Mouse (Mus musculus) naive thymus-derived CD4-positive, alpha-beta T cell, adult 2 months (primary cell): Measurements from ENCODE around the gene Cyth3.

ENCODE experiments used
- DNase-seq: peaks from one replicate; pipeline ENCODE4 v3.0.0-alpha.2; 2011; ENCODE audit warnings: low read depth

Gene Cyth3

DNA sequence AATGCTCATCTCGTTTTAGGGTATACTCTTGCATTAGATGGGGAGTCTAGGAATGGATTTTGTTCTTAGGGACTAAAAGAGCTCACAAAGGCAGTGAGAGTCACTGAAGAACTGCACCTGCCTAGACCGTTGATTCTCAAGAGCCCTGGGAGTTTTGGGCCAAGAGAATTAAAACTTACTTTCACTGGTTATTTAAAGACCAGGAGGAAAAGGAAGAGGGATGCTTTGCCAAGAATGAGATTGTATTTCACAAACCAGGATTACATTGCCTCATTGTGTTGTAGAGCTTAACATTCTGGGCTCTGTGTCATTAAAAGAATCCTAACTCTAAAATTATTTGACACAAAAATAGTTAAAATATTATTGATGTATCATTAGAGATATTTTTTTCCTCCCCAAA, 43.3 kb downstream of the Cyth3 start:
- no peak for DNase-seq

DNA sequence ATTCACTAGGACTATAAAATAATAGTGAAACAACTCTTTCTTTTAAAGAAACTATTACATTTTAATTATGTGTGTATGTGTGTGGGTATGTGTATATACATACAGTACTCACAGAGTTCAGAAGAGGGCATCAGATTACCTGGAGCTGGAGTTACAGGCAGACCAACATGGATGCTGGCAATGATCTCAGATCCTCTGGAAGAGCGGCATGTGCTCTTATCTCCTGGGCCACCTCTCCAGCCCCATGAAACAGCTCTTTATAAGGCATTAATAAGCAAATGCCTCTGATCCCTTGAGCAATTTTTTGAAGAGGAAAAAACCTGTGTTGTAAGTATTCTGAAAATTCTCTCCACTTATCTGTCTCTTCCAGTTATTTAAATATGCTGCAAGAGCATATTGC, 43.8 kb downstream of the Cyth3 start:
- DNase-seq = no peak

DNA sequence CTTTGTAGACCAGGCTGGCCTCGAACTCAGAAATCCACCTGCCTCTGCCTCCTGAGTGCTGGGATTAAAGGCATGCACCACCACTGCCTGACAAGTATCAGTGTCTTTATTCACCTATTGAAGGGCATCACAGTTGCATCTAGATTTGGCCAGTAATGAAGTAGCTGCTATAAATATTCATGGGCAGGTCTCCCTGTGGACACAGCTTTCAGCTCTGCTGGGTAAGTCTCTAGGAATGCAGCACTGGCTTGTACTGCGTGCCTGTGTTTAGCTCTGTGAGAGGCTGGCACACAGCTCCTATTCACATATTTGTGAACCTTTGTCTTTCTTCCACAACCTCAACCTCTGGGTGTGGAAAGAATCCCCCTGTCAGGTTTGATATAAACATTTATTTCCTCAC, 46.6 kb downstream of the Cyth3 start:
- DNase-seq = no peak

DNA sequence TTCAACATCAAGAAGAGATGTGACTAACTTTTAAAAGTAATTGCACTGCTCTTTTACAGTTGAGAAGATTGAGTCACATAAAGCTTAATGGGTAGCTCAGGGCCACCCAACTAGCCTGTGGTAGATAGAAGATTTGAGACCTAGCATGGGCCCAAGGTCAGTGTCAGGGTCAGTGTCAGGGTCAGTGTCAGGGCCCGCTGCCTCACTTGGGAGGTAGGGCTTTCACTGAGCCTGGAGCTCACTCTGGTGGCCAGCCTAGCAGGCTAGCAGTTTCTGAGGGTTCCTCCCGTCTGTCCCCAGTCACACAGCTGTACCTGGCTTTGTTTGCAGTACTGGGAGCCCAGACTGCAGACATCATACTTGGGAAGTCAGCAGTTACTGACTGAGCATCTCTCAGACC, 47.1 kb downstream of the Cyth3 start:
- DNase-seq = peak; percentile 23

DNA sequence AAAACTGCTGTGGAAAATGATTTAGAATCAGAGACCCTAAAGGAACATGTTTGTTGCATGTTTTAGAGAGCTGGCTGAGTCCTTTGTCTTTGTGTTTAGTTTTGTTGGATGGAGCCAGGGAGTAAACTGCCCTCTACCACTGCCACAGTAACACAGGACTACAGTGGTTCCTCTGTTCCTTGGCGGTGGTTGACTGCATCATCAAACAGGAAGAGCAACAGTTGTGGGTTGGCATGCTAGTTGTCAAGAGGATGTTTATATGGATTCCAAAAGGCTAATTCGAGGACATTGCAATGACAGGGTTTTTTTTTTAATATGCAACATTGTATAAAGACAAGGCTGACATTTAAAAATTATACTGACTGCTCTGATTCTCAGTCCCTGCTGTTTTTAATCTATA, 47.6 kb downstream of the Cyth3 start:
- peak; percentile 54 for DNase-seq

DNA sequence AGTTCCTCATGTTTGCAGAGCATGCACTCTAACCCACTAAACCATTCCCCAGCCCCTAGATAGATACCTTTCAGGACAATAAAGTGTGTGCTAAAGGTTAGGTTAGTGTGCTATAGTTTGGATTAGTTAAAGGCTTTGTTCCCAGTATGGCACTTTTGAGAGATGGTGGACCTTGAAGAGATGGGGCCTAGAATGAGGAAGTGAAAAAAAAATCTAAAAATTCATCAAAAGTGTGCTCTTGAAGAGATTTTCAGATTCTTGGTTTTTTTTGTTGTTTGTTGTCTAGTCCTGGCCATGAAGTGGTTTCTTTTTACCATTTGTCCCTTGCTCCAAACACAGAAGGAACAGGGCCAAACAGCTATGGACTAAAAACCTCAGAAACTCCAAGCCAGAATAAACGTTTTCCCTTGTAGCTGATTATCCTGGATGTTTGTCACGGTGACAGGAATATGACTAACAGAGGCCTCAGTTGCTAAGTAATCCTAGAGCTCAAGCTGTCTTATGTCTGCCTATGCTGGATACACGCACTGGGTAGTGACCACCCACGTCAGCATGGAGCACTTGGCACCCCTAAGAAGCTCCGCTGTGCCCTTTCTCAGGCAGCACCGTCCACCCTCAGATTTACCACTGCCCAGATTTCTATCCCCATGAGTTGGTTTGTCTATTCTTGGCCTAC, 48.6 kb downstream of the Cyth3 start:
- DNase-seq = no peak

DNA sequence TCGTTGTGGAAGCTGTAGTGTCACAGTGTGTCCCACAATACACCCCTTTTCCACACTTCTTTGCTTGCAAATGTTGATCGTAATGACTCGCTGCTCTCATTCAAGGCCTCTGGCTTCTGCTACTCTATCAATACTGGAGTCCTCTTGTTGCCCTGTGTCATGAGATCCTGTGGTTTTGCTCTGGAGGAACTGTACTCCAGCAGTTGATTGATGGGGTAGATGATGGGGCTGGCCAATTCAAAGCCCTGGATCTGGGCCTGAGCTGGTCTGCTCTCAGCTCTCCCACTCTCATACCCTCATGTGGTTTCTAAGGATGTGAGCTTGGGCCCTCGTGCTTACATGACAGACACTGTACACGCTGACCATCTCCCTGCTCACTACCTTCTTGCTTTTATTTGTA, 52.3 kb downstream of the Cyth3 start:
- DNase-seq = no peak

DNA sequence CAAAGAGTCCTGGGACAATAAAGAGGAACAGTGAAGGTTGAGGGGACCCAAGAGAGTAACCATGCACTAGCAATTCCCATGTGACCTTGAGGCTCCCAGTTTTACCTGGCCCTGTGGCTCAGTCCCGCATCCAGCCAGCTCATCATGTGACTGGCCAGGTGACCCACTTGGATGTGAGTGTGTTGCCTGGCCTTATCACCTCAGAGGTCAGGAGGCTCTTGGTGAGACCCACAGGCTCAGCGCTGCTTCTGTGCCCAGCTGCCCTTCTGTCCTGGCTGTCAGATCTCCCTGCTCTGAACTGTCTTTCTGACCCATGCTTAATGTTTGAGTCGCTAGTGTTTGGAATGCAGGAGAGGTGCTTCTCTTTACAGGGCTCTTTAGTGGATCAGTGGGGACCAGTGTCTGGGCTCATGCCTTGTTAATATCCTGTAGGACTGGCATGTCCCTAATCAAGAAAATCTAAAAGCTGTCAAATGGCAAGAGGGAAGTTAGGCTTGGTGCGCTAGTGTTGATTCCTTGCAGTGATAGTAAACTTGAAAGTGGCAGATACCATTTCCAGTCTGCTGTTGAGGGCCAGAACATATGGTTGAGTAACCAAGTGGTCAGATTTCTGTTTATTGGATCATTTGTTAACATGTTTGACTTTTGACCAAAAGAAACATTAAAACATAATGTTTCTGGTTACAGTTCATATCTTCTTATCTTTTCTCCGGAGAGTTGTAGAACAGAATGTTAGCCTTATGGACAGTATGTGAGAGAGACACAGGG, 54.2 kb downstream of the Cyth3 start:
- DNase-seq = no peak

DNA sequence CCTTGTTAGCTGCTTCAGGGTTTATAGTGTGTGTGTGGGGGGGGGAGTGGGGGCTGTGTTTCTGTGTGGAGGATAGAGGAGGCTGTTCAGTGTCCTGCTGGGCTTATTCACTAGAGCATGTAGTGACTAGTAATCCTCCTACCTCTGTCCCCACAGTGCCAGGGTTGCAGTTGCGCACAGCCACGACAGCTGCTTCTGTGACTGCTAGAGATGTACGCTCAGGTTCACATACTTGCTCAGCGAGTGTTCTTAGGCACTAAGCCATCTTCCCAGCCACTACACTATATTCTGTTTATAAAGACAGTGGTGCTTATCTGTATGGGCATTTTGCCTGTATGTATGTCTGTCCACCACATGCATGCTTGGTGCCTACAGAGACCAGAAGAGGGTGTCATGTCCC, 55.1 kb downstream of the Cyth3 start:
- no peak for DNase-seq

DNA sequence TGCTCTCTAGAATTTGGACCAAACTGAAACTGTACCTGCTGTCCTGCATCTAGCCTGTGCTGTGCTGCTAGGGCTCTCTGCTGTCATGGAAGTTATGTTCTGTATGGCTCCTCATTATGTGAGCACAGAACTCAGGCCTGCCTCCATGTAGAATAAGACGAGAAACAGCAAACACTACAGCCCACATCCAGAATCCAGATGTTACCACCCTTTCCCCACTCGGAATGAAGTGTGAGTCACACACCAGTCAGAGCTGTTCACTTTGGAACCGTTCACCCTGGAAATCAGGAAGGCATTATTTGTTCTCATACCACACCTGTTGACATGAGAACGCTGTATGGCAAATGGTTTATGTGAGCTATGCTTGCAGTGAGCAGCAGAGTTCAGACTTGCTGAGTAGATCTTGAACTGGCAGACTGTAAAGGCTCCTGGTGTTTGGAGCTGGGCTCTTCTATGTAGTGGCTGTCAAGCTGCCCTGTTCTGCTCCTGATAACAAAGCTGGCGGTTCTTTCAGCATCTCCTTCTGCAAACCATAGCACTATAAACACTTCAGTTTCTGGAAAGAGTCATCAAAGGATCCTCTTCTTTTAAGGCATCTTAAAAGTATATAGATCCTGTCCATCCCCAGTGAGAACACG, 56.5 kb downstream of the Cyth3 start:
- no peak for DNase-seq

DNA sequence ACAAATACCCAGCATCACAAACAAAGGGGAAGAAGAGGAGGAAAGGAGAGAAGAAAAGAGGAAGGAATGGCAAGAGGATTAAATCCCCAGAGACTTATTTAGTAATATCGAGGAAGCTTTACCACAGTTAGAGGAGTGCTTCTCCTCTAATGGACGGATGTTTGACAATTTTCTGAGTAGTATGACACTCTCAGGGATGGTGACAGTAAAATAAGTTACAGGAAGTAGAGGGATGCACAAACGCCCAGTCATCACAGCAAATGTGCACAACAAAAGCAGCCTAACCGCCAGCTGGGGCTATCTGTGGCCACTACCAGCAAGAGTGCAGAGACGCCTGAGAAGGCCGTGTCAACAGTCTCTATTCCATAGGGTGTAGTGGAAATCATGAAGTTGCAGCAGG, 57.4 kb downstream of the Cyth3 start:
- DNase-seq = no peak

DNA sequence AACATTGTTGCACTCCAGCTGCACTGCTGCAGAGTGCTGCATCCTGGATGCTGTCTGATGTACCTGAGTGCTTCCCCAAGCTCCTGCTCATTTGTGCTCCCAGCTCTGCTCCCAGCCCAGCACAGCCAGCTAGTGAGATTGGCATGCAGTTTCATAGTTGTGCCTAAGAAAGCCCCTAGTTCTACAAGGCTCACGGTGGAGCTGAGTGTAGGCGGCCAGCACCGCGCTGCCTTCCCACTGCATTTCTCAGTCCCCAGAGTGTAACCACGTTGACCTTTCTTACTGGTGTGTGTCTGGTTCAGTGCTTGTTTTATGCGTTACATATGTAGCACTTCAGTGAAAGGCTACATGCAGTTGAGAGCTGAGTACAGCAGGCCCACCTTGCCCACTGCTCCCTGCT, 61.4 kb downstream of the Cyth3 start:
- peak; percentile 22 for DNase-seq

DNA sequence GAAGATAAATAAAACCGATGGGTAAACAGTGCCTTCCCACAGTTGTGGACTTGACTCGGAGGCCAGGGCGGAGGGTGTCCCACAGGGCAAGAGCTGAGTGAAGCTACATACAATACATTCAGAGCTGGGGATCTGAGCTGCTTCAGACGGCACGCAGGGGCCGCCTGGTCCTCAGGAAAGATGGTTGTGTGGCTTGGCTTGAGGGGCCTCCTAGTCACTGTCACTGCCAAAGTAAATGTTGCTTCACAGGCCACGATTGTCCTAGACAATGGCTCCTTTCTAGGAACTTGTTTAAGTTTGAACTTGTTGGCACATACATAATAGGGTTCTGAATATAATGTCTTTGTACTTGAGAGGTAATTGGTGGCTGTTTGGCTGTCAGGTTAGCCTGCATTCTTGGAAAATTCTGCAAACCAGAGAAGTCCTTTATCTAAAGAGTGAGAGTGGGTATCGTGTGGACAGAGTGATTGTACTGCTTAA, 62.7 kb downstream of the Cyth3 start:
- no peak for DNase-seq

DNA sequence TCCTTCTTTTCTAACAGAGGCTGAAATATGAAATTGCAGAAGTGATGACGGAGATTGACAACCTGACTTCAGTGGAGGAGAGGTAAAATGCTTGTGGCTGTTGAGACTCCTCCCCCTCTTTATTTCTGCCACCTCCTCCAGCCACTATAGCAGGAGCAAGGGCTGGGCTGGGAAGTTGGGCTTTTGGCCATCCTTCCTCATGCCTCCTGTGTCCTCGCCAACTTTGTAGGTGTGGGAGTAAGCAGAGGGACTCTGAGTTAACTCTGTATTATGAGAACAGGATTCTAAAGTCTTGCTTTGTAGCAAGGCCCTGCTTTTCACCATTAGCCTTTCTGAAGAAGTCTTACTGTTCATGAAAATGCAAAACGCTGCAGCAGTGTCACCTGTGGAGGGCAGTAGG, 64.2 kb downstream of the Cyth3 start:
- DNase-seq = no peak

DNA sequence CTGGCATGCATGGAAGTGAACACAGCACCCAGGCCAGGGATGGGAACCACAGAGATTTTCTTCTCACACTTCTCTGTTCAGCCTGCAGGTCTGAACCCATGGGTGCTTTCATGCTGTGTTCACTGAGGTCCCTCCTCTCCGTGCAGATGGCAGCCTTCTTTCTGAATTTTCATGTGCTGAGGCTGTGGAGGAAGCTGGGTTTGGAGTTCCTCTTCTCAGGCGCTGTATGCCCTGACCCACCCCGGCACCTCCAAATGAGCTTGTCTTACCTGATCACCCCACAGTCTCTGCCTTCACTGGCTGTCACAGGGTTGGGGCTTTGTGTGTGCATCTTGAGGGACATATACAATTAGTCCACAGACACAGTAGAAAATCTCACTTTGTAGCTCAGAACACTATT, 65.3 kb downstream of the Cyth3 start:
- no peak for DNase-seq

DNA sequence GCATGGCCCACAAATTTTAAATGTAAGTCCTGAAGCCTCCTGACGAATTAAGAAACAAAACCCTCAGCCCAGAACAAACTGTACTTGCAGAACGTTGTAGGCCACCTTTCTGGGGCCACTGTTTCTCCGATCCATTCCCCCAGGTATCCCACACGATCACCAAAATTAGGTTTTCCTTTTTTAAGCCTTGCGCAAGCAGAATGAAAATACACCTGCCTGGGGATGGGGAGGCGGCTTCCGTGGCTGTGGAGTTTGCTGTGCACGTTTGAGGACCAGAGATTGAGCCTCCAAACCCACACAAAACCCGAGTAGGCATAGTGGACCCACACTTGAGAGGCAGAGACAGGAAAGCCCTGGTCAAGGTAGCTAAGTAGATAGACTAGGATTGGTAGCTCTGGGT, 68.1 kb downstream of the Cyth3 start:
- DNase-seq = no peak

DNA sequence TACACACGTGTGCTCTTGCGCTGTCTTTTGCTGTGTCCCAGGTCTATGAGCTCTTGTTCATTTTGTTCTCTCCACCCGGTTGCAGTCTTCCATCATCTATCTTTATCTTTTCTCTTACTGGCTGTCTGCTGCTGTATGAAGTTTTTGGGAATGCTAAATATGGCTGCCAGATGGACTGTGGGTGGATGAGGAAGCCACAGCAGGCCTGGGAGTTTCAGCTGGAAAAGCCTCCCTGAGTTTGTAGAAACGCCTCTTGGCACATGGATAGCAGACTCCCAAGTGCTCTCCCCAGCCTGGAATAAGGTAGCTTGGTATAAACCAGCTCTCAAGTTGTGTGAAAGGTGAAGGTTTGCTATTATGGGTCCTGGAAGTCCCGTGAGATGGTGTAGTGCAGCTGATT, 68.7 kb downstream of the Cyth3 start:
- DNase-seq = no peak

DNA sequence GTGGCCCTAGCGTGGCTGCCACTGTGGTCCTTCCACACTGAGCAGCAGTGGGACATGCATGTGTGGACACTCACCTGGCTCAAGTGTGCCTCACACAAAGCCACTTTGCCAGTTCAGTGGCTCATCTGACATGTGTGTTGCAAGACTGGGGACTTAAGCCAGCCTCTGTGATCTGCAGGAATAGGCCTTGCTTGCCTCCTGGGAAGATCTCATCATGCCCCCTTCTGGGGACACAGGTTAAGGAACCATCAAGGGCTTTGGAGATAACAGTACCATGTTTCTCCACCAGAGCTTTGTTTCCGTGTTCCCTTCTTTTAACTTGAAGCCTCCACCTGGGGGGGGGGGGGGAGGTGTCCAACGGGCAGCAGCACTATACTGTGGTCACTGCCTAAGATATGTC, 74.1 kb downstream of the Cyth3 start:
- peak; percentile 61 for DNase-seq

DNA sequence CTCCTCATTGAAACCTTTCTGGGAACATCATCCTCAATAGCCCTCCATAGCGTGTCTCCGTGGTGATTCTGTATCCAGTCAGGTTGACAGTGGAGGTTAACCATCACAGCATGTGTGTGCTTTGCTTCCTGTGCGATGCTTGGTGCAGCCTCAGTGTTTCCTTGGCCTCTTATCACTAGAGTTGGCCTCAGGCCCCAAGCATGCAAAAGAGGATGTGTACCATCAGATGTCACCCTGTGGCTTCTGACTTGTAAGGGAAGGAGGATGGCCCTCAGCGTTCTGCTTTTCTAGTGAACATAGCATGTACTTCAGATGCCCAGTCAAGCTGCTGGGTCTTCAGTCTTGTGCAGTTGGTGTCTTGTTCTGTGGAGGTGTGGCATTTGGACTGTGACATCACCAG, 76.2 kb downstream of the Cyth3 start:
- DNase-seq = no peak

DNA sequence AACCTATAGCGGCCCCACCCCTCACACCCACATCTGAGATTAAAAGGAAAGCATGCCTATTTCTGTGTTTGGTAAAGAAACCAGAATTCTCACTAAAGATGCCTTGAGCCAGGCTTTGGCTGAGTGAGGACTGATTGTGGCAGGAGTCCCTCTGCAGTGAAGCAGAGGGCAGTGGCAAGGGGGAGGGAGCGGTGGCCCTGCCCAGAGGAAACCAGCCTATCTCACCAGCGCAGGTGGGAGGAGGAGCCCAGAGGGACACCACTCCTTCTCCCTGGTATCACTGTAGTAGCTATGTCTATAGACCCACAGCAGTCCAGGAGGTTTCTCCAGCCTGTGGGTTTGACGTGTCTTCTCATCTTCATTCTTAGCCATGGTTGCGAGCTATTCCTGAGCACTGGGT, 78.0 kb downstream of the Cyth3 start:
- no peak for DNase-seq

DNA sequence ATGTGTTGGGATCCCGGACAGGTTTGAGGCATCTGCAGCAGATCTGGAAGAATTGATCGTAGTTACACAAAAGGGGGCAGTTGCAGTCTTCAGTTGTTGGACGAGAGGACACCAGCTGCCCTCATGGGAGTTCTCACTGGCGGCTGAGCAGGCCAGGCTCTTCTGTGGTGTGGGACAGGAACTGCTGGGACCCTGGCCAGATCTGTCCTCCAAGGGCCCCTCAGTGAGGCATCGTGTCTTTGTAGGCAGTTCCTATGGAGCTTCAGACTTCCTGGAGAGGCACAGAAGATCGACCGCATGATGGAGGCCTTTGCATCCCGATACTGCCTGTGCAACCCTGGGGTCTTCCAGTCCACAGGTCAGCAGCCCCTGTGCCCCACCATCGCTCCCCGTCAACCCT, 78.8 kb downstream of the Cyth3 start:
- DNase-seq = no peak

DNA sequence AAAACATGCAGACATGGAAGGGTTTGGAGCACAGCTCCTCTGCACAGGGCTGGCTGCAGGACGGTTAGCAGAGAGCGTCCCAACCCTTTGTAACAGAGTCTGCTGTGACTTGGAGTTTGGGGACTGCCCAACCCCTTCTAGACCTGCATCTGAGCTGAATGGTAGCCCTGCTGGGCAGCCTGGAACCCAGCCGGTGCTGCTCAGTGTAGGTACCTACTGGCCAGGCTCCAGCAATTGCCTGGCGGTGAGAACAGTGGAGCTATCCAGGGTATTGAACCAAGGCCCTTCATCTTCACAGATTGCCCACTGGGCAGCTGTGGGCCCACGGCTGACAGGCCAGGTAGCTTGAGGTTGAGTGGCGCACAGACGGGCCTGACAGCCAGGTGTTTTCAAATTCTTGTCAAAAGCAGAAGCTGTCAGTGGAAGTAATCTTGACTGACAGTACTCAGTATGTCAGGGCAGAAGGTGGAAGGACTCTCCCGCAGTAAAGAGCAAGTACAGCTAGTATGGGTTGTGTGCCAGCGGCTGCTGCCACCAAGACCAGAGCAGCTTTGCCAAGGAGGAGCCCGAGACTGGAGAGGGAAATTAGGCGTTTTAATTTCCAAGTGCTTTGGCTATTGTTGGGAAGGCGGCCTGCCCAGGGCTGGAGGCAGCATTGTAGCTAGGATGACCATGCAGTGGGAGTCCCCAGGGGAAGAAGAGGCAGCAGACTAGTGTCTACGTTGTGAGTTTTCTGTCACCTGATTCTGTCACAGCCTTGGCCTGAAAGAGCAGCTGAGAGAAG, 82.8 kb downstream of the Cyth3 start:
- no peak for DNase-seq

DNA sequence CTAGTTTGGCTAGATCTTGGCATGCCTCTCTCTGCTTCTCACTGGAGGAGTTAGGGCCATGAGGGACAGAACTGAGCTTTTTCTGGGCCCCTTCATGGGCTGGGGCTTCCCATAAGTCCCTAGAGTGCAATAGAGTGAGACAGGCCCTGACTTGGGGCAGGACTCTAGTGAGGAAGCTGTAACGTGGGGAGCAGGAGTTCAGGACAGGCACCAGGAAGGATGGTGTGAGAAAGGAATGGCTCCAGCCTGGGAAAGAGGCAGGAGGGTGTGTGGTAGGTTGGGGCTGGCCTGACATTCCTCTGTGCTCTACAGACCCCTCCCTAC, 83.4 kb downstream of the Cyth3 start:
- DNase-seq = no peak
